8 mouse cellular contexts compared by ENCODE assay signal in the genomic region with DNA sequence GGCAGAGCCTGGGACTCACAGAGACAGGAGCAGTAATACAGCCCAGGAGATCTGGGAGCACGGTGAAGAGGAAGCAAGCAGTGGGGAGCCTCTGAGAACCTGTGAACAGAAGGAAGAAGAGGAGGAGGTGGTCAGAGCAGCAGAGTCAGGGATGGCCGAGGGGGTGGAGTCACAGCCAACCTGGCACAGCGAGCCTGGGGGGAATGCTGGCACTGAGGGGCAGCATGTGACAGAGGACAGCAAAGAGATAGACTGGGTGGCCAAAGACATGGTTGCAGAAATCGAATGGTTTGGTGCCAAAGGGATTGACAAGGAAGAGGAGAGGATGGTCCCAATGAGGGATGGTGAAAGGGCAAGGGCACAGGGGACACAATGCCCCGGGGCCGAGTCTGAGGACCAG. TPM values are rescaled to one million over a fixed set of nuclear protein-coding genes. Genes with fewer than 3 reads are reported as not detected.
A peak's percentile ranks its signal among the peaks of the same experiment; 100 is the strongest.
DNase-seq lines count a peak whose midpoint lies in the region; ATAC-seq and TF ChIP-seq lines count a peak whose summit lies in the region.

A gene (minus strand): TSS at position 101 of the 400 bp plus-strand sequence.

- no peak for ATAC-seq in hindbrain, embryonic 15.5 days (ENCODE audit: low FRiP score, low read depth)
- ATAC-seq in liver, postnatal 0 days, result no peak

- H3K4me3 ChIP-seq in hindbrain, embryonic 15.5 days, result no peak within 1 kb of the TSS
- peak within 1 kb of the TSS; percentile 47 for H3K4me3 ChIP-seq in liver, postnatal 0 days (ENCODE audit: low read depth, low read length)

- TF ChIP-seq CTCF in liver, postnatal 0 days (IDR thresholded peaks at IDR 0.05; ENCODE audit: low read depth), result no peak

- no peak for TF ChIP-seq EP300 in liver, postnatal 0 days (IDR thresholded peaks at IDR 0.05; ENCODE audit: low read depth)

- H3K9me3 ChIP-seq in hindbrain, embryonic 15.5 days, result no peaks in the 10 kb centered on the region
- H3K9me3 ChIP-seq in liver, postnatal 0 days (ENCODE audit: low read length), result no peaks in the 10 kb centered on the region

- H3K4me2 ChIP-seq in hindbrain, embryonic 15.5 days, result no peak within 1 kb of the TSS
- peak within 1 kb of the TSS; percentile 84 for H3K4me2 ChIP-seq in liver, postnatal 0 days (ENCODE audit: low read depth, low read length)

- H3K4me1 ChIP-seq in hindbrain, embryonic 15.5 days (replicated peaks), result peaks cover 22% of the 10 kb centered on the region
- peaks cover 15% of the 10 kb centered on the region for H3K4me1 ChIP-seq in liver, postnatal 0 days (ENCODE audit: insufficient read depth)

- 76% methylated on average over 6 of the region's 6 CpGs for WGBS in hindbrain, embryonic 15.5 days
- 59% methylated on average over 6 of the region's 6 CpGs for WGBS in liver, postnatal 0 days (ENCODE audit: insufficient replicate concordance)

- H3K27me3 ChIP-seq in hindbrain, embryonic 15.5 days, result peaks cover 3% of the 10 kb centered on the region
- H3K27me3 ChIP-seq in liver, postnatal 0 days (ENCODE audit: insufficient read depth, low read length), result no peaks in the 10 kb centered on the region

- no peaks in the 10 kb centered on the region for H3K36me3 ChIP-seq in hindbrain, embryonic 15.5 days
- 0 out of 2 replicates have a peak, but pooled peaks cover 3% of the 10 kb centered on the region for H3K36me3 ChIP-seq in liver, postnatal 0 days (replicated peaks; ENCODE audit: insufficient read depth, low read length)

- H3K9ac ChIP-seq in hindbrain, embryonic 15.5 days, result no peak within 1 kb of the TSS
- H3K9ac ChIP-seq in liver, postnatal 0 days (replicated peaks), result peak within 1 kb of the TSS; percentile 48

- H3K27ac ChIP-seq in hindbrain, embryonic 15.5 days (replicated peaks), result no peak within 1 kb of the TSS
- peak within 1 kb of the TSS; percentile 68 for H3K27ac ChIP-seq in liver, postnatal 0 days (ENCODE audit: low read depth)

- no peak for DNase-seq in adrenal gland, adult 18-20 months (ENCODE audit: low spot score in 2 of 2)
- DNase-seq in adrenal gland, adult (ENCODE audit: inconsistent age in 2 of 2, low spot score in 1 of 2), result no peak
- DNase-seq in urinary bladder, adult 2 months (ENCODE audit: low spot score), result no peak
- no peak for DNase-seq in urinary bladder, postnatal 4 days (ENCODE audit: low spot score in 2 of 2)
- DNase-seq in liver, postnatal 0 days, result no peak
- DNase-seq in urinary bladder, postnatal 25 days (ENCODE audit: low spot score), result no peak
- no peak for DNase-seq in right cerebral cortex, postnatal 4 days

RNA-seq across cellular contexts. Expression of the gene that starts here (rescaled TPM):
- 10 to 100 TPM; 34.6 to 35.8 TPM for total RNA-seq in adrenal gland, adult 18-20 months (2021)
- polyA plus RNA-seq in urinary bladder, adult 2 months (2012; rRNA removed), result 48.1 and 53.3 TPM in 2 replicates
- polyA plus RNA-seq in hindbrain, embryonic 15.5 days (2015; fragmentation: Nextera tagmentation; extraction: Ambion mirVana), result 33.4 and 37.2 TPM in 2 replicates
- 12.3 and 14.6 TPM in 2 replicates for polyA plus RNA-seq in liver, postnatal 0 days (2015; fragmentation: Nextera tagmentation; extraction: Ambion mirVana)
